Mouse (Mus musculus): ENCODE results near the gene Ccni. TPM values are rescaled to one million over a fixed set of nuclear protein-coding genes. Genes with fewer than 3 reads are reported as not detected.

Gene Ccni
- 100 to 1,000 TPM; 178 to 183 TPM for total RNA-seq (2021)

- peak; percentile 91 for DNase-seq (ENCODE audit: low spot score)
- intact Hi-C loops (cut with DNase I) = loop anchor here (2.0 kb wide), 1 partner anchor 58 kb away; no protein-coding TSS in a partner anchor
Observed at GRCm38 (mm10) chr5:93206109-93207005, at the start of gene Ccni, which contains the start of gene 2010109A12Rik. Gene Ccni, minus strand, starts transcription at chr5:93206495. Gene 2010109A12Rik, plus strand, starts transcription at chr5:93206518.

- DNase-seq (ENCODE audit: low spot score) = no peak
- intact Hi-C loops (cut with DNase I) = no loop called here
Observed at GRCm38 (mm10) chr5:93255759-93256265, 49.5 kb upstream of the Ccni start.

GRCm38 (mm10) chr5:93251001-93251760, 44.9 kb upstream of the Ccni start:
- intact Hi-C loops (cut with DNase I) = no loop called here
- peak; percentile 38 for DNase-seq (ENCODE audit: low spot score)

DNA sequence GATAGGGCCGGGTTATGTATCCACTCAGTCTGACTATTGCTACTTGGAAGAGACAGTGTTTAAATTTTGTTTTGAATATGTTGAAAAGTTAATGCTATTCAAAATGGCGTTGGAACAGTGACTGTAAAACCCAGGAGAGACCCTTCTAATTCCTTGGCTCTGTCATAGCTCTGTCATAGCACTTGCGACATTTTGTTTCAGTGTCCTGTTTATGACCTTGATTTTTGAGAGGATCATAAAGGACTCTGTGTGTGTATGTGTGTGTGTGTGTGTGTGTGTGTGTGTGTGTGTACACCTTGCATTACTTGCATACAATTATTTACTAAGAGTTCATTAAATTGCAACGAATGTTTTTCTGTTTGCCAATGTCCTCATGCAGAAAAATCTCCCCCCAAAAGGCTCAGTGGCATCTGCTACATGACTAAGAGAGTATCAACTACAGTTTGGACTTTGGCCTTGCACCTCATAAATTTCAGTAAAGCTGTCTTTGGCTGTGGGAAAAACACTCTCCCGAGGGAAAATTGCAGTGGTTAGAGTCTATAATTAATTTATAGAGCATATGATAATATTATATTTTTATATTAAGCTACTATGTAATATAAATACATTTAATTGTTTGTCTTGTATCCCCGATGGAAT, 43.8 kb upstream of the Ccni start:
- no peak for DNase-seq (ENCODE audit: low spot score)
- intact Hi-C loops (cut with DNase I) = no loop called here

GRCm38 (mm10) chr5:93245280-93245679, 39.0 kb upstream of the Ccni start:
- intact Hi-C loops (cut with DNase I) = no loop called here
- no peak for DNase-seq (ENCODE audit: low spot score)

- no peak for DNase-seq (ENCODE audit: low spot score)
- intact Hi-C loops (cut with DNase I) = no loop called here
Observed at GRCm38 (mm10) chr5:93239590-93240544, 33.6 kb upstream of the Ccni start.

GRCm38 (mm10) chr5:93236541-93236940, 30.2 kb upstream of the Ccni start:
- DNase-seq (ENCODE audit: low spot score) = no peak
- intact Hi-C loops (cut with DNase I) = no loop called here

- intact Hi-C loops (cut with DNase I) = no loop called here
- DNase-seq (ENCODE audit: low spot score) = no peak
Observed at GRCm38 (mm10) chr5:93235888-93236287, 29.6 kb upstream of the Ccni start.

- intact Hi-C loops (cut with DNase I) = no loop called here
- DNase-seq (ENCODE audit: low spot score) = no peak
Observed at GRCm38 (mm10) chr5:93234605-93235004, 28.3 kb upstream of the Ccni start.

DNA sequence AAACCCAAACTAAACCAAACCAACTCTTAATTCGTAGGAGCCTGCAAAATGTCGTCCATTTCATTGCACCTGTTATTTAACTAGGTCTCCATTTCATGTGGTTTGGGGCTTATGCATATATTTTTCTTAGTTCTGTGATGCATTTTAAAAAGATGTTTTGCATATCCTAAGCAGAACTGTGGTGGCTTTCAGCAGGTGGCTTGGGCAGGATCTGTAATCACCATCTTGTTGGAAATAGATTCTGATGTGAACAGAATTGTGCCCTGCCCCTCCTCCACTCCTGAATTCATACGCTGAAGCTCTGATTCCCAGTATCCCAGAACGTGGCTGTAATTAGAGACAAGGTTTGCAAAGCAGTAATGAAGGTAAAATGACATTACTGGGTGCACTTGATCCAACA, 27.8 kb upstream of the Ccni start:
- DNase-seq (ENCODE audit: low spot score) = no peak
- intact Hi-C loops (cut with DNase I) = no loop called here

GRCm38 (mm10) chr5:93232838-93233237, 26.5 kb upstream of the Ccni start:
- intact Hi-C loops (cut with DNase I) = no loop called here
- no peak for DNase-seq (ENCODE audit: low spot score)

- intact Hi-C loops (cut with DNase I) = no loop called here
- no peak for DNase-seq (ENCODE audit: low spot score)
Observed at GRCm38 (mm10) chr5:93231721-93232120, 25.4 kb upstream of the Ccni start.

DNA sequence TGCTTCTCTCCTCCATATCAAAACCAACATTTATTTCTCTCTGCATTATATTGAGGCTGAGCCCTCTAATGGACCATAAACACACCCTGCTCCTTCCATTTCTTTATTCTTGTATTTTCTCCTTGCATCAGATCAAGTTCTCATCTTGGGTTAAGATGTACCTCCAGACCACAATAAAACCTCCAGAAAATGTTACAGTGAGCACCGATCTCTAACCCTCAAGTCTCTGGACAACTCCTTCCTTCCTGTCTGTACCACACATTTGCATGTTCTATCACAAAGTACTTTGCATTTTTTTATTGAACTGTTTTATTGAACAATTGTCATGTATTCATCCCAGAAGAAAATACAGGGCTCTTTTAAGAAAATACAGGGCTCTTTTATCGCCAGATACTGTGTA, 23.2 kb upstream of the Ccni start:
- intact Hi-C loops (cut with DNase I) = no loop called here
- no peak for DNase-seq (ENCODE audit: low spot score)

GRCm38 (mm10) chr5:93227157-93227556, 20.9 kb upstream of the Ccni start:
- DNase-seq (ENCODE audit: low spot score) = no peak
- intact Hi-C loops (cut with DNase I) = no loop called here

- no peak for DNase-seq (ENCODE audit: low spot score)
- intact Hi-C loops (cut with DNase I) = no loop called here
Observed at GRCm38 (mm10) chr5:93224549-93224948, 18.3 kb upstream of the Ccni start.

DNA sequence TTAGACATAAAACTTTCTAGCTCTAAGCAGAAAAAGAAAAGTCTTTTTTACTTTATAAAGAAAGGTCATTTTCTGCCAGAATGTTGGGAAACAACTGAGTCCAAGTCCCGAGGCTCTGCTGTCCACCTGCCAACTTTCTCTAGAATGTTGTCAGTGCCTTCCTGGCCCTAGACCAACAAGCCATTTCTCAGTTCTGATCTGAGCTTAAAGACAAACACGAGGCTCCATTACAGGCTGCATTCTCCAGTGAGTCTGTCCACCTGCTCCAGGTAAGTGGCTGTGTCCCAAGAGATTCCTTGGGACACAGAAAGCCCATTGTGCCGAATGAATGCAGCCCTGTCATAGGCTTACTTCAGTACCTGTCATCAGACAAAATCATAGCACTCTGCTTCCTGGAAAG, 15.4 kb upstream of the Ccni start:
- peak; percentile 2 for DNase-seq (ENCODE audit: low spot score)
- intact Hi-C loops (cut with DNase I) = no loop called here

DNA sequence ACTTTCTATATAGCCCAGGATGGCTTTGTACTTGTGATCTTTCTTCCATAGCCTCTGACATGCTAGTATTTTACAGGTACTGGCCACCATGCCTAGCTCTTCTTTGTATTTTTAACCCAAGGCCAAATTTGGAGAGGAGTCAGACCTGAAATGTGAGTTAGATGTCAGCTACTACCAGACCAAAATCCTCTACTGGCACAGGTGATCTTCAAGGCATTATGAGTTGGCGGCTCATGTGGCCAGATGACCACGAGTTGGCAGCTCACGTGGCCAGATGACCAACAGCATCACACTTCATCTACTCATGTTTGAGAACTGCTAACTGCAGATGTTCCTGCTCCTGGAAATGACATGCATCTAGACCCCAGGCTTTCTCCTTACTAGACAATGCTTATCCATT, 12.1 kb upstream of the Ccni start:
- intact Hi-C loops (cut with DNase I) = no loop called here
- DNase-seq (ENCODE audit: low spot score) = no peak

DNA sequence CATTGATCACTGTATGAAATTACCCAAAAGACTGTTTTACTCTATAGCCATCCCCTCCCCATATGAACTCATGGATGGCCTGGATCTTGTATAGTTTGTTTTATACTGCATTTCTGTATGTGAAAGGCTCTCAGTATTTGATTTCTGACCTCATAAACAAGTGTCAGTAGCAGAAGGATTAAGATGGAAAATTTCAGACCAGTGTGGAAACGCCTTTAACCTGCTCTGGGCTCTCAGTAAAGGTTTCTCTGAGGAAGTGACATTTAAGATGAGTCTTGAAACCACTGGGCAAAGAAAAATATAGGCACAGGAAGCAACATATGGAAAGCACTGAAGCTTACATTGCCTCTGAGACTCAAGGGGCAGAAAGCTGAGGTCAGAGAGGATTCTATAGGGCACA, 1.3 kb upstream of the Ccni start:
- intact Hi-C loops (cut with DNase I) = loop anchor here (2.0 kb wide), 1 partner anchor 57 kb away; no protein-coding TSS in a partner anchor
- DNase-seq (ENCODE audit: low spot score) = no peak

DNA sequence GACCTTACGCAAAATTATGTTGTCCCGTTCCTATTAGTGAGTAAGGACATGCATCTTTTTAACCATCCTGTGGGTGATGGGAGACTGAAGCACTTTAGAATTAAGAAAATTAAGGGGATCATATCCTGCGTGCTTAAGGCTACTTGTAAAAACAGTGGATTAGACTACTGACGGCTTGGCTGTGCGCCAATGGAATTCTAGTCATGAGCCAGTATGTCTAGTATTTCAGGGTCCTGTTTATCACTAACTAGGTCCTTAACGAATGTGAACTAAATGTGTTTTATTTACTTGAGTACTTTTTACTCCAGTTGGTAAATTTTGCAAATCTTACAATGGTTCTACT, 682 bp upstream of the Ccni start:
- DNase-seq (ENCODE audit: low spot score) = no peak

More for the DNA sequence above, 682 bp upstream of the Ccni start:
- intact Hi-C loops (cut with DNase I) = loop anchor here (2.0 kb wide), 1 partner anchor 58 kb away; no protein-coding TSS in a partner anchor
